Mouse (Mus musculus) embryonic facial prominence, embryonic 14.5 days (tissue): ENCODE measurements at regions not wholly inside any gene's neighbourhood (a gene's known extent, or its start where the extent isn't known, plus 50 kb on each side); places are given as distances from the start of the nearest gene placed in this dataset.
A peak's percentile ranks its signal among the peaks of the same experiment; 100 is the strongest.

Source experiments
- ATAC-seq: fragments of 200-750 bp; cut with Nextera tagmentation; 2 replicates; pipeline ENCODE4 v1.8.0; 2017; ENCODE audit warnings: low read depth, moderate number of reproducible peaks, moderate TSS enrichment
- DNase-seq: peaks from one replicate; pipeline ENCODE4 v3.0.0-alpha.2; 2015; ENCODE audit warnings: low spot score
- H3K27ac ChIP-seq: fragments of 300-500 bp; sonication (generic); replicated peaks from 2 replicates; pipeline ENCODE4 v1.5.1; 2014; ENCODE audit warnings: low read depth, mild to moderate bottlenecking, low read length, moderate library complexity
- H3K27me3 ChIP-seq: fragments of 300-500 bp; sonication (generic); replicated peaks from 2 replicates; pipeline ENCODE4 v1.6.1; 2014; ENCODE audit warnings: low read length; ENCODE audit not compliant: control insufficient read depth, insufficient read depth
- H3K36me3 ChIP-seq: fragments of 300-500 bp; sonication (generic); 2 replicates; pipeline ENCODE4 v1.6.1; 2014; ENCODE audit warnings: low read length, mixed read lengths; ENCODE audit not compliant: control insufficient read depth, insufficient read depth
- H3K4me1 ChIP-seq: fragments of 300-500 bp; sonication (generic); 2 replicates; pipeline ENCODE4 v1.6.1; 2014; ENCODE audit warnings: antibody characterized with exemption, low read length; ENCODE audit not compliant: control insufficient read depth, insufficient read depth
- H3K4me2 ChIP-seq: fragments of 300-500 bp; sonication (generic); 2 replicates; pipeline ENCODE4 v1.6.1; 2014; ENCODE audit warnings: low read depth, mild to moderate bottlenecking, low read length, moderate library complexity, mixed read lengths
- H3K4me3 ChIP-seq: fragments of 300-500 bp; sonication (generic); 2 replicates; pipeline ENCODE4 v1.5.1; 2014; ENCODE audit warnings: low read depth, mild to moderate bottlenecking, low read length
- H3K9ac ChIP-seq: fragments of 300-500 bp; sonication (generic); 2 replicates; pipeline ENCODE4 v1.6.1; 2014; ENCODE audit warnings: low read depth, mild to moderate bottlenecking, low read length, moderate library complexity, mixed read lengths
- H3K9me3 ChIP-seq: fragments of 300-500 bp; sonication (generic); 2 replicates; pipeline ENCODE4 v1.6.1; 2016; ENCODE audit warnings: low read length; ENCODE audit not compliant: control insufficient read depth
- WGBS: fragments of 180-500 bp; shearing (Covaris S2); extraction: QIAGEN DNeasy Blood & Tissue Kit; methylation state at CpG from one replicate; pipeline ENCODE4 v1.1.7; 2014; 5-methylcytosine and 5-hydroxymethylcytosine counted together

- no peaks in the 10 kb centered on the region for H3K4me1 ChIP-seq
- no peaks in the 10 kb centered on the region for H3K27me3 ChIP-seq
- H3K4me2 ChIP-seq, result no peak overlapping the region
- ATAC-seq, result no peak
- H3K36me3 ChIP-seq, result no peaks in the 10 kb centered on the region
- no peaks in the 10 kb centered on the region for H3K9me3 ChIP-seq
- no peak overlapping the region for H3K4me3 ChIP-seq
- no peak overlapping the region for H3K9ac ChIP-seq
- DNase-seq, result peak; percentile 38
- no peak overlapping the region for H3K27ac ChIP-seq
- WGBS, result 53% methylated on average over 5 of the region's 5 CpGs
Measured at GRCm38 (mm10) chrX:60750456-60750855, 142.8 kb downstream of the Sox3 start.

- Histone ChIP-seq H3K27ac (no peak overlapping the region), H3K4me1 (no peaks in the 10 kb centered on the region), H3K9me3 (no peaks in the 10 kb centered on the region), H3K9ac (no peak overlapping the region), H3K4me3 (no peak overlapping the region), H3K36me3 (no peaks in the 10 kb centered on the region), H3K27me3 (no peaks in the 10 kb centered on the region), H3K4me2 (no peak overlapping the region)
- ATAC-seq (no peak), DNase-seq (no peak)
- 74% methylated on average over 3 of the region's 3 CpGs for WGBS
Measured at GRCm38 (mm10) chrX:60743971-60744370, 149.3 kb downstream of the Sox3 start.

- DNase-seq (no peak), ATAC-seq (no peak)
- H3K27me3 ChIP-seq, result no peaks in the 10 kb centered on the region
- H3K9ac ChIP-seq, result no peak overlapping the region
- no peak overlapping the region for H3K4me3 ChIP-seq
- no peaks in the 10 kb centered on the region for H3K9me3 ChIP-seq
- H3K36me3 ChIP-seq, result no peaks in the 10 kb centered on the region
- no peak overlapping the region for H3K4me2 ChIP-seq
- no peaks in the 10 kb centered on the region for H3K4me1 ChIP-seq
- 75% methylated on average over 3 of the region's 3 CpGs for WGBS
- H3K27ac ChIP-seq, result no peak overlapping the region
Measured at GRCm38 (mm10) chrX:60743020-60743707, 150.1 kb downstream of the Sox3 start.

GRCm38 (mm10) chrX:60719428-60720151, 127.1 kb upstream of the Atp11c start:
- H3K9me3 ChIP-seq, result no peaks in the 10 kb centered on the region
- no peaks in the 10 kb centered on the region for H3K36me3 ChIP-seq
- no peaks in the 10 kb centered on the region for H3K4me1 ChIP-seq
- H3K27me3 ChIP-seq, result no peaks in the 10 kb centered on the region
- H3K4me3 ChIP-seq, result no peak overlapping the region
- WGBS, result 51% methylated on average over 12 of the region's 13 CpGs
- H3K9ac ChIP-seq, result no peak overlapping the region
- DNase-seq (no peak), ATAC-seq (no peak)
- no peak overlapping the region for H3K27ac ChIP-seq
- H3K4me2 ChIP-seq, result no peak overlapping the region

- H3K27ac ChIP-seq, result no peak overlapping the region
- H3K9ac ChIP-seq, result no peak overlapping the region
- WGBS, result 28% methylated on average over 6 of the region's 6 CpGs
- H3K27me3 ChIP-seq, result no peaks in the 10 kb centered on the region
- DNase-seq, result no peak
- no peaks in the 10 kb centered on the region for H3K9me3 ChIP-seq
- H3K4me2 ChIP-seq, result no peak overlapping the region
- no peaks in the 10 kb centered on the region for H3K4me1 ChIP-seq
- ATAC-seq, result no peak
- no peak overlapping the region for H3K4me3 ChIP-seq
- H3K36me3 ChIP-seq, result no peaks in the 10 kb centered on the region
Measured at GRCm38 (mm10) chrX:60718794-60719193, 126.3 kb upstream of the Atp11c start.

- Histone ChIP-seq H3K4me3 (no peak overlapping the region), H3K4me2 (peak overlapping the region; percentile 20; the same call in 1 of the 2 replicates), H3K27ac (no peak overlapping the region), H3K4me1 (no peaks in the 10 kb centered on the region), H3K36me3 (no peaks in the 10 kb centered on the region), H3K9ac (no peak overlapping the region), H3K27me3 (no peaks in the 10 kb centered on the region), H3K9me3 (no peaks in the 10 kb centered on the region)
- DNase-seq, result peak; percentile 2
- 20% methylated on average over 11 of the region's 11 CpGs for WGBS
- ATAC-seq, result no peak
Measured at GRCm38 (mm10) chrX:60718156-60718769, 125.8 kb upstream of the Atp11c start.

- H3K9ac ChIP-seq, result no peak overlapping the region
- no peak overlapping the region for H3K27ac ChIP-seq
- no peaks in the 10 kb centered on the region for H3K27me3 ChIP-seq
- H3K9me3 ChIP-seq, result no peaks in the 10 kb centered on the region
- no peak overlapping the region for H3K4me3 ChIP-seq
- ATAC-seq, result no peak
- no peak for DNase-seq
- H3K4me1 ChIP-seq, result no peaks in the 10 kb centered on the region
- 76% methylated on average over 7 of the region's 7 CpGs for WGBS
- no peaks in the 10 kb centered on the region for H3K36me3 ChIP-seq
- H3K4me2 ChIP-seq, result no peak overlapping the region
Measured at GRCm38 (mm10) chrX:60681036-60681706, 88.7 kb upstream of the Atp11c start.

GRCm38 (mm10) chrX:60644726-60645318, 52.3 kb upstream of the Atp11c start:
- no peak for ATAC-seq
- no peak overlapping the region for H3K9ac ChIP-seq
- H3K27ac ChIP-seq, result no peak overlapping the region
- H3K36me3 ChIP-seq, result no peaks in the 10 kb centered on the region
- no peak overlapping the region for H3K4me2 ChIP-seq
- WGBS, result 55% methylated on average over 10 of the region's 10 CpGs
- no peaks in the 10 kb centered on the region for H3K4me1 ChIP-seq
- no peaks in the 10 kb centered on the region for H3K27me3 ChIP-seq
- no peak overlapping the region for H3K4me3 ChIP-seq
- no peak for DNase-seq
- no peaks in the 10 kb centered on the region for H3K9me3 ChIP-seq
